Mouse (Mus musculus) frontal cortex, postnatal 25 days (tissue): Measurements from ENCODE around the gene Fam155a.
"Not testable (repeated sequence)": the region's sequence is repeated elsewhere in the genome, so short reads cannot be mapped to it uniquely, and the experiment has no call there.

Experiments
- DNase-seq, 2 experiments: peaks; one replicate each; pipeline ENCODE4 v3.0.0; 2022; ENCODE audit warnings: low spot score in 2 of 2

Gene Fam155a

DNA sequence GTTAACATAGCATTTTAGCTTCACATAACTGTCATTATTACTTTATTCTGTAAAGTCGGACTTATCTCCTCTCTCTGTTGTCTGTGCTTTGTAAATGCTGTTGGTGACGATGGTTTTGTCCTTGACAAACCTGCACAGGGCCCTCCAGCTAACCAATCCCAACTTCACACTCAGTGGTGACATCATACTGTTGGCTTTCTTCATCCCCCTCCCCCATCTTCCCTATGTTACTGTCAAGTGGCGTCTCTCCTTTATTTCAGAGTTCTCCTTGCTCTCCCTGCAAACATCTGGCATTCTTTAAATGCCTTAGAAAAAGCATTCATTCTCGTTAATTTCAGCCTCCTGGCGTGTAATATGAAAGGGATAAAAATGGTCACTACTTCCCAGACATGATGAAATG is 78.6 kb downstream of the Fam155a start:
- no peak for DNase-seq

DNA sequence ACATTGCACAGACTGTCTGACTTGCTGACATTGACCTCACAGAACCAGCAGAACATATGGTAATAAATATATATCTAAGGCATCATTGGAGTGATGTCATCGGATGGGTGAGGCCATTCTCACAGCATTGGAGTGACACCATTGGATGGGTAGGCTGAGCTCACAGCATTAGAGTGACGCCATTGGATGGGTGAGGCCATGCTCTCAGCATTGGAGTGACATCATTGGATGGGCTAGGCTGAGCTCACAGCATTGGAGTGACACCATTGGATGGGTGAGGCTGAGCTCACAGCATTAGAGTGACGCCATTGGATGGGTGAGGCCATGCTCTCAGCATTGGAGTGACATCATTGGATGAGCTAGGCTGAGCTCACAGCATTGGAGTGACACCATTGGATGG is 110.9 kb downstream of the Fam155a start:
- not testable (repeated sequence) for DNase-seq

DNA sequence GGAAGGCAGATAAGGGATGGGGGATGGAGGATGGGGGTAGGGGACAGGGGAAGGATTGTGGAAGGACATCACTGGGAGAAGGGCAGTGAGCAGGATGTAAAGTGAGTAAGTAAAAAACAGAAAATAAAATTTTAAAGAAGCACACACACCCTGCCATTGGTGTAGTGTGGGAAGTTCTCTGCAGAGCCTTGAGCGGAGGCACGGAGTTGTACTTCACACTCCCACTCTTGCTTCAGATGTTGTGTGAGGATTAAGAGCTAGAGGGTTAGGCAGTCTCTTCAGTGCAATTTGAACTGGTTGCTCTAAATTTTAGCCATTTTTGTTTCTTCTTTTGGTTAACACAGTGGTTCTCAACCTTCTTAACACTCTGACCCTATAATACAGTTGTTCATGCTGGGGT is 114.1 kb downstream of the Fam155a start:
- no peak for DNase-seq

DNA sequence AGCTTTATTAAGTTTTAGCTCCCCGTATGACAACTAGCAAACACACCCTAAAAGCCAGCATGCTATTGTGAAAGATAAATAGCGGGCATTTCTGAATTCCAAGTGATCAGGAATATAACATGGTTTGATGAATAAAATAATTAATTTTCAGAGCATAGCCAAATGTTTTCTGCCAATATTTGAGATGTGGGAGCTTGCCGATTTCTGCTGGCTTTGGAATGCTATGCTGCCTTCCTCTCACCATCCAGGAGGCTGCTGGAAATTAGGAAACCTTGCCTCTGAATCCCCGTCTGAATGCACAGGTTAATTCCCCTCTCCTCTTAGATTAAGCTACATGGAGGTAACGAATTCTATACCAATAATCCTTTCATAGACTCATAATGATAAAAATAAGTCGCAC is 116.1 kb downstream of the Fam155a start:
- DNase-seq = no peak

DNA sequence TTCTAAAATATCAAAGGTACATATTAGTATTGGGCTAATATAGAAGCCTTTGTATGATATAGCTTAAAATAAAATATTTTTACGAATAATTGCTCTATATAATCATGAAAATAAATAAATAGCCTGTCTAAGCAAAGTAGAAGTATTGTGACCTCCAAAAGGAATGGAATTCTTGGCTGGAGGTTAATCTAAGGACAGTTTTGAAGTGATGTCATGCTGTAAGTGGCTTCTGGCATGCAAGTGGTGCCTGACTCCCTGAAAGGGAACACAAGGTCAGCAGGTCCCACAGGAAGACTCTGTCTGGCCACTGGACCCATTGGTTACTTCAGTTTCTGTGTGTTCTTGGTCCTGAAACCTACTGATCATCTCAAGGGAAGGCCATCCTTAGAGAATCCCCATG is 117.3 kb downstream of the Fam155a start:
- no peak for DNase-seq

DNA sequence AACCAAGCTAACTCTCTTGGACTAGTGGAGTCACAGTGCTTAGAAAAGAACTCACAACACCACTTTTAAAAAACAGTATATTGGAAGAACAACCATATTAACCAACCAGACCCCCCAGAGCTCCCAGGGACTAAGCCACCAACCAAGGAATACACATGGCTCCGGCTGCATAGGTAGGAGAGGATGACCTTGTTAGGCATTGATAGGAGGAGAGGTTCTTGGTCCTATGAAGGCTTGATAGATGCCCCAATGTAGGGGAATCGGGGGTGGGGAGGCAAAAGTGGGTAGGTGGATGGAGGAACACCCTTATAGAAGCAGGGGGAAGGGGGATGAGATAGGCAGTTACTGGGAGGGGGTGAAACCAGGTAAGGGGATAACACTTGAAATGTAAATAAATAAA is 132.8 kb downstream of the Fam155a start:
- DNase-seq = no peak

DNA sequence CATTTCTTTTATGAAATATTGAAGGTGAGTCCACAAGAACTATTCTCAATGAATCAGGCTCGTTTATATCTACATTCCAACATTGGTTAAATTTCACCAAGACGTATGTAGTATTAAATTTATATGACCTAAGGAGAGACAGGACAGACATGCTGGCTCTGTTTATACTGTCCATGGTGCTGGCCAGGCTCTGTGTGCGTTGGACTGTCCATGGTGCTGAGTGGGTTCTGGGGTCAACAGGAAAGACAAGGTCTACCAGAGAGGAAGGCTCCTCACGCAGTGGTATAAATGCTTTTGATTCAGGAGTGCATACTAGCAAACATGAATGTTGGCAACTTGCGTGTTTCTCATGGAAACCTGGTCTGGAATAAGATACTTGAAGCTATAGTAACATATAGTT is 135.7 kb downstream of the Fam155a start:
- DNase-seq = no peak

DNA sequence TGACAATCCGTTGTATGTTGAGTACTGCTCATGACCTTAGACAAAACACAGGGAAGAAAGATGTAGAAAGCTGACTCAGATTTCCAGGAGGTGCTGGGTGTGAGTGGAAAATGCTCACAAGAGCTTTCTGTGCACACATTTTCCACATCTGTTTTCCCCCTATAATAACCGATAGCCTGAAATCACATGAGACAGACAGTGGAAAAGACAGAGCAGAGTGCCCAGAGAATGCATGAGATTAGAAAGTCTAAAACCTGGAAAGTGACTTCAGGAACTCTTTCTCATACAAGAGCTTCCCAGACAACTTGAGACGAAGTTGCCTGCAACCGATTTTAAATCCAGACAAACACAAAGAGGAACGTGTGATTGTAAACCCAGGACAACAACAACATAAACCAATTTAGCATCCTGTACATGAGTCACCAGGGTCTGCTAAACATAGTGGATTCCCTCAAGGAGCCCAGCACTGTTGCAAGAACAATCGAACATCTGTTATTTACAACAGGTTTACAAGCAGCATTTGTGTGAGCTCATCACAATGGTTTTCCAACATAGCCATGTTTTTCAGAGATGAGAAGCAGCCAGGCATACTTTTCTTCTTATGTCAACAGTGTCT is 163.8 kb downstream of the Fam155a start:
- DNase-seq = no peak

DNA sequence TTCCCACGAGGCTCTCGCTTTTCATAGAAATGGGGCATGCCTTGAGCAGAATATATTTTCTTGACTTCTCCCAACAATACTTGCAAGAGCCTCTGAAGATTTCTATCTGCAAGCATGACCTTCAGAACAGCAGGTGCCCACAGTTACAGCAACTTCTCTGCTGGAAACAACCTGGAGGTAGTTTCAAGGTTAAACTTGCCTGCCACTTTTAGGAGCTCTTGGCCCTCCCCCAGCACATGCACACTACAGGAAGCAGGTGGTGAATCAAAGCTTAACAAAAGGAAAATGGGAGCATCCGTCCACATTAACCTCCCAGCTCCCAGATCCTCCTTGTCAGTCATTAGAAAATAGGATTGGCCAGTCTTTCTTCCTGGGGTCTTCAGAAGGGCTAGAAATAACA is 175.0 kb downstream of the Fam155a start:
- DNase-seq = no peak

DNA sequence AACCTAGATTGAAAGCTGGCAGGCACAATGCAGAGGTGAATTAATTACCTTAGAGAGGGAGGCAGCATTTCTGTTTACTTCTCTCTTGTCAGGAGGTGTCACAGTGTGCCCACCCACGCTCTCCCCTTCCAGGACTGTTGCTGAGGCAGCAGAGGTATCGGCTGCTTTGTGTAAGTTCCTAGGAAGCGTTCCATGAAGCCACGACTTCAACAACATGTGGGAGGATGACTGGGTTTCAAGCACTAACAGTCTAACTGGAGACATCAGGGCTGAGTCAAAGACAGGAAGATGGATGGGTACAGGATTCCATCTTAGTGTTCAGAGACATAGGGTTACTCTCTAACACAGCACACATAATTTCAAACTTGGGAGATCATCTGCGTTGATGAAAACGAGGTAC is 189.1 kb downstream of the Fam155a start:
- no peak for DNase-seq

DNA sequence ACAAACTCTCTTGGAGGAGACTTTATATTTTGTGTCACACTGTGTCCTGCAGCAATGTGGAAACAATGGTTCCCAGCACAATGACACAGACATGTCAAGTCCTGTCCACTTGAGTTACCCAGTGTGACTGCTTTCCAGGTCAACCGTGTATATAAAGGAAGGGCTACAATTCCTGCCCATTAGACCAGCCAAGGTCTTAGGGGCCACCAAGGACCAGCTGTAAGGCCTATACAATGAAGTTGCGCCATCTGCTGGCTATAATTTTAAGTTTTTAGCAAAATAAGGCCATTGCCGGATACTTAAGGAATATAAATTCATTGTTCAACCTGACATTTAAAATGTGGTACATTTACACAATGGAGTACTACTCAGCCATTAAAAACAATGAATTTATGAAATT is 190.8 kb downstream of the Fam155a start:
- no peak for DNase-seq

DNA sequence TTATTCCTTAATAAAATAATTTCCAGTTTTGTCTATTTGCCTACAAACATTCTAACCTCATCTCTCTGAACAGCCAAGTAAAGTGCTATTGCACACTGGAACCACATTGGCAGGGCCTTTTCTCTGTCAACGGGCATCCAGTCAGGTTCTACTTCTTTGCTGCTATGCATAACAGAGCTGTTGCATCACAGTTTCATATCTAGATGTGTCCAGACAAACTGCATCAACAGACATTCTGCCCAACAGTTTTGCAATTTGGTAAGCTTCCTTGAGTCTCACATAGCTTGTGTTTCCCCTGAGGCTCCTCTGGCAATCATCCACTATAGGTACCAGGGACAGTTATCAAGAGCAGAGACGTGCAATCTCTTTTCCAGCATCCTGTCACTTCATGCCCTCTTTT is 199.0 kb downstream of the Fam155a start:
- no peak for DNase-seq

DNA sequence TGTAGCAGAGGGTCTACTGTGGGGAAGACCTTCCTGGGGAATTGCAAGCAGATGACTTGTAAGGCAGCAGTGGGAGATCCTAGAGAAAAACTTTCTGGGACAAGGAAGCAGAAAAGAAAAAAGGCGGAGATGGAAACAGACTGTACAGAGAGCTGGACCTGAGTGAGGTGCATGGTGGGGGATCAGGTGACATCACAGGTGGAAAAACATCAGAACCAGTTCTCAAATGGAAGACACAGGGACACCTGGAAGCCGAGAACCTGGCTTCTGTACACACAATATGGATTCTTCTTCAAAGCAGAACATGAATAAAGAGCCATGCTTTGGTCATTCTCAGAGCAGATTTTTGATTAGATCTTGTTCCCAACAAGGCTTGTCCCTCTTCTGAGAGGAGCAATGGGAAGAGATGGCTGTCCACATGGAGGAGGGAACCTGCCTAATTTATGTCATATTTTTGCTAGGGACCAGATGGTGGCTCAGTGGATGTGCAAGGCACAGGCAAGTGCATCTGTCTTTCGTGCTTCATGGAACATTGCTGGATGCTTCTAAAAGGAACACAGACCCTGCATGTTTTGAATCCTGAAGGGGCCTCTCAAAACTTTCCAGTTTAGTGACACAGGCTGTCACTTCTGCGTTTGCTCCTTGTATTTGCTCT is 201.3 kb downstream of the Fam155a start:
- no peak for DNase-seq

DNA sequence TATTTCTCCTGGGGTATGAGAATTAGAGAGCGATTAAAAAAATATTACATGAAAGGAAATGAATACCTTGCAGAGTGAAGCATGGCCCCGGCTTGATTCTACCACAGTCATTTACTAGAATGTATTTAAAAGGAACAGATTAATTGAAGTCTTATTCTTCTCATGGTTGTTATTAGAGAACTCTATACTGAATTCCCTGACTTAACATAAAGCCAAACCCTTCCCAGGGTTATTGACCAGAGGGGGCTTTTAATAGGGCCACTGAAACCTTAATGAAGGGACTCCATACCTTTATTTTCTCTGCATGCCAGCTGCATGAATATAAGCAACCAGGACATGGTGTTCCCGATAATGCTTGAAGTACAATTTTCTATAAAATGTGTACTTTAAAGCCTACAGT is 221.8 kb downstream of the Fam155a start:
- DNase-seq = no peak

DNA sequence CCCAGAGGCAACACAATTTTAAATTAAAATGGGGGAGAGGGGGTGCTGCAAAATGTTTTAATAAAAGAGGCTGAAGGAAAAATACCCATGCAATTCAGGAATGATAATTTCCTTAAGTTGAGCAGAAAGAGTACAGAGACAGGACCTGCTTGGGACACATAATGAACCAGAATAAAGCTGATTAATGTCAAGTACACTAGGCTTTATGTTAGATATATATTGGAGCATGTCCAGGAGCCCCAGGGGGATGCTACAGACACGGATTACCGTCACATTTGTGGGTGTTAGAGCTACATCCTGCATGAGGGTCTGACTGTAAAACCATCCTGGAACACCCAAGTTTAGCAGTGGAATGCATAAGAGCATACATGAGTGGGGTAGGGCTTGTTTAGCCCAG is 223.4 kb downstream of the Fam155a start:
- DNase-seq = no peak

DNA sequence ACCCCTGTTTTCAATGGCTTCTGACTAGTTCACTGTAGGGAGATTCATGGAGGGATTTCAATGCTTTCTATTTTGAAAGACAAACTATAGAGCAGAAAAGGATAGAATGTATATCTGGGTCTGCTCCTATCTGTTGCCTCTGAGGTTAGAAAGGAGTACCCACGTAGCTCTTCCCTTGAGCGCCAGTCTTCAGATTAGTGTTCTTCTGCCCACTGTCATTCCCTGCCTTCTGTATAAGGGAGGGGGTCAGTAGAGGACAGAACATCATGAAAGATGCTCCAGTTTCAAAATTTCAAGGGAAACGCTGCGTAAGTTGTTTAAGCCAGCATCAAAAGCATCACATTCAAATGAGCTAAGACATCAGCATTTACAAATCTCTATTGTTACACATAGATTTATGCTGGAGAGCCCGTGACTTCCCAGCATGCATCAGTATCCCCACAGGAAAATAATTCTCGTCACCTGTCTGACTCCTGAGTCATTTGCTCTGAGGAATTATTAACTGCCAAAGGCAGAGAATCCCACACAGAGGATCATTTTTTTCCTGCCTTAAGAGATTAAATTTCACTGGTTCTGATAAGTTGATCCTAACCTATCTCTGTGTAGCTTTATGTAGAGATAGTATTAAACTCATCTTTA is 223.9 kb downstream of the Fam155a start:
- no peak for DNase-seq

DNA sequence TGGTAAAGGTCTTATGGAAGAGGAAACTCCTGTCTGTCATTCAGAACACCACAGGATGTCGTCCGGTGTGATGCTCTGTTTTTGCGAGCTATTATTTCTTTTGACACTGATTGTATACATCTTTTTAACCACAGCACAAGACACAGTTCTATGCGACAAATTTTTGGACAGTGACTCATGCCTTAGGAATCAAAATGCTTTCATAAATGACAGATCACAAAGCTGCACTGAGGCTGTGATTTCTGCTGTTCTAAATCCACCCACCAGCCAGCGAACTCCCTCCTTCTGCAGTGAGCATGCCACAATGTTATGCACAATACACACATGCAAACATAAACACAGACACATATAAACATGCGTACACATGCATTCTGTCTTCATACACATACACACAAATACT is 224.5 kb downstream of the Fam155a start:
- DNase-seq = no peak

DNA sequence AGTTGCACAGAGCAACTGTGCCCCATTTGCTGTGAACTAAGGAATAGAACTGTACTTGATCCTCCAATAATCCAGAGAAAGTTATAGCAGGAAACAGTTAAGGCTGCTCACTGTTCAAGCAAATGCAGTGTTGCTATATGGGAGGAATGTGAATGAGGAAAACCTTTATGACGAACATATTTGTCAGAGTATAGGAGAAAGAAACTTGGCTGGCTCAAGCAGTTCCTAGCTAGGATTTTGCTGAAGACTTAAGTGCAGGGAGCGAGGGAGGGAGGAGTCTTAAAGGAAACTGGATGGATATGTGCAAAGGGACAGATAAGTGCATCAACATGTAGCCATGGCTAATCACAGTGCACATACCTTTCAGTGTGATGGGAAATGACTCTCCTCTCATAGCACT is 225.3 kb downstream of the Fam155a start:
- DNase-seq = no peak

DNA sequence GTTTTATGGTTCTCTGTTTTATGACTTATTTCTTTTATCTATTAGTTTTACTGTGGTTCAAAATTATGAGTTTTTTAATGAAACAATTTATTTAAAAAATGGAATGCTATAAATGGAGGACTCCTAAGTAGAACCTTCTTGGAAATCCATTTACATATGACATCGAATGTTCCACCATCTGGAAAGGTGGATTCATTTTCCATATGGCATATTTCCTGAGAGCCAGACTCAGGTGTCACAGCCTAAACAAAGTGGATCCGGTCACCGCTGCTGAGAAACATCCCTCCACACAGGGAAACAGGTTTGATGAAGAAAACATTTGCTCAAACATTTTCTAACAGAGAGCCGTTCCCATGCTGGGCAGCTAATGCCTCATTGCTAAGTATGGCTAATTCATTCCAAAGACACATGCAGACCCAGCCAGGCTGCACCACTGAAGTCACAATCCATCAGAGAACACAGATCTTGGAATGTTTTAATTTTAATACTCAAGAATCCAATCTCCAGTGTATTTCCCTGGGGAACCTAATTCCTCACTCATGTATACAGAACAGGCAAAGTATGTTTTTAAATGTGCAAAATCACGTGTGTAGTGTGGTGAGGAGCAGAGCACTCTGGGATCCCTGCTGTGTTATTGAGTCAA is 235.1 kb downstream of the Fam155a start:
- no peak for DNase-seq

DNA sequence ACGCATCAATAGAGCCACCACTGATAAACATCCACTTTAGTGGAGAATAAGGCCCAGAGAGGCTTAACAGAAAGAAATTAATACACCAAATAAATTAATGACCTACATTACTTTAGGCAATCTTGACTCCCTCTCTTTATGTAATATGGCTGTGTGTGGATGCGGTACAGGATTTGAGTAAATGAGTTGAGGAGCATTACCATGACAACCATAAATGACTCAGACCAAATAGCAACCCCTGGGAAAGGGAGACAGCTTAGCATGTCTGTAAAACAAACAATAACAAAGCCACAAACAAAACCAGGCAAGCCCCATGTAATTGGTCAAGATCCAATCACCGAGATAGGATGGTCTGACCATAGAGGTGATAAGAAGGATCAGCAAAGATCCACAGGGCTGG is 244.4 kb downstream of the Fam155a start:
- no peak for DNase-seq

DNA sequence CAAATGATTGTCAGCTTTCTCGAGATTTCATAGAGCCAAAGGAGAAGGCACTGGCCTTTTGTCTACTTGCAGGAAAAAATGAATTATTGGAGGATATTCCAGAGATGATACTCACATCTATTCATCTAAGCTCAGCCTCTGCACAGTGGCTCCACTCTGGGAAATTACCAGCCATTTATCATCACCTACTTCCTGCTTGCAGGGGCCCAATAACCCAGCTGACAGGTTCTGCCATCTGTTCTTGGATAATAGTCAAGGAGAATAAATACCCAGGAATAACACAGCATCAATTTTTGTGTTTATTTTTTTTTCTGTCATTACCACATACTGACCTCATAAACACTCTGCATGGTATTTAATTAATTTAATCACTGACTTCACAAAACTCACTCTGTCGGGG is 249.4 kb downstream of the Fam155a start:
- no peak for DNase-seq

DNA sequence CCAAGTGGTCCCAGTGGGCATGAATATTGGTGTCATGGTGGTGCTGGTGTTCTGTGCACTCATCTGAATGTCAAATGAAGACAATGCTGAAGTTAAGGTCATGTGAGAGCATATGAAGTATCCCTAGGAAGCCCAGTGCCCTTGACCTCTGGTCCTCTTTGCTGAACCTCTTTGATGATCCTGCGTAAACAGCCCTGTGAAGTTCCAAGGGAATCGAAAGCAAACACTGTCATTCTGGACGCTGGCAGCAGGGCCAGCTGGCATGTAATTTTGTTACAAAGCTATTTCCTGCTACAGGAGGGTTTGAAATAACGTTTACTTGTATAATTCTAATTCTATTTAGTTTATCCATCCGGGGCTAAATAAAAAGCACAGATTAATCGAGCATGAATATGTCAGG is 270.2 kb downstream of the Fam155a start:
- DNase-seq = no peak

DNA sequence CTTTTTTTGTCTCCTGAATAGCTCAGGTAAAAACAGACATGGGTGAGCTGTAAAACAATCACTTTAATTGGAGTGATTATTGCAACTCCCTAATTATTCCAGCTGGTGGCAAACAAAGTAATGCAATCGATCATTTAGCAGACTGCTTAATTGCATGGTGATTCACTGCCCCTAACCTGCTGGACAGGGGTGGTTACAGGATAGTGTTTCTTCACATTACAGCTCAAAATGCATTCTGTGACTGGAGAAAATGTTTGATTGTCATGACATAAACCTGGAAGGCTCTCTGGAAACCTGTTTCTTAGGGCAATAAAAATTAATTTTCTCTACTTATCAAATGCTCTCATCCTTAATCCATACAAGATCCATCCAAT is 276.7 kb downstream of the Fam155a start:
- no peak for DNase-seq
